Mouse (Mus musculus): ENCODE data around the gene Stk38. TPM values are rescaled to one million over a fixed set of nuclear protein-coding genes. Genes with fewer than 3 reads are reported as not detected.

Stk38 gene
- total and polyA plus RNA-seq, 3 experiments: 29.0 to 56.4 (median 56.0) TPM

GRCm38 (mm10) chr17:29022230-29022819, 14.5 kb upstream of the Stk38 start:
- in situ Hi-C loops (cut with MboI; ENCODE audit: low pct_ligation_motif_present, low pct_unique_long_range_greater_than_20kb, low sequenced_read_pairs): no loop called here
- dilution Hi-C loops (cut with MboI; ENCODE audit: extremely low pct_ligation_motif_present, extremely low pct_unique_long_range_greater_than_20kb, low sequenced_read_pairs): no loop called here

GRCm38 (mm10) chr17:29020444-29020843, 12.6 kb upstream of the Stk38 start:
- Histone ChIP-seq H3K9ac (ENCODE audit: insufficient read depth, low read depth) (no peak overlapping the region), H3K36me3 (replicated peaks in 1 of 2; ENCODE audit: control insufficient read depth in 1 of 2, insufficient read depth in 1 of 2, low read length in 1 of 2) (no peaks in the 10 kb centered on the region), H3K4me3 (replicated peaks in 1 of 3; ENCODE audit: low read depth in 2 of 3, low read length in 2 of 3, poor library complexity in 1 of 3) (no peak overlapping the region), H3K27me3 (replicated peaks) (no peaks in the 10 kb centered on the region), H3K79me2 (replicated peaks; ENCODE audit: control insufficient read depth, extremely low read depth, insufficient read depth, poor library complexity, severe bottlenecking) (no peaks in the 10 kb centered on the region), H3K27ac (ENCODE audit: insufficient read depth, low read depth) (no peak overlapping the region), H3K4me1 (ENCODE audit: control insufficient read depth in 1 of 2, insufficient read depth in 2 of 2) (peaks cover 9 to 57% of the 10 kb centered on the region in 2 experiments), H3K4me2 (ENCODE audit: insufficient read depth, low read depth, poor library complexity, severe bottlenecking) (no peak overlapping the region), H3K9me3 (replicated peaks; ENCODE audit: low read length) (no peaks in the 10 kb centered on the region)
- in situ Hi-C loops (cut with MboI; ENCODE audit: low pct_ligation_motif_present, low pct_unique_long_range_greater_than_20kb, low sequenced_read_pairs) (no loop called here), dilution Hi-C loops (cut with MboI; ENCODE audit: extremely low pct_ligation_motif_present, extremely low pct_unique_long_range_greater_than_20kb, low sequenced_read_pairs) (no loop called here)
- no peak for DNase-seq (ENCODE audit: extremely low read depth)
- TF ChIP-seq RAD21 (IDR thresholded peaks at IDR 0.05; ENCODE audit: low read depth, low read length) (peak; percentile 72), MXI1 (IDR thresholded peaks at IDR 0.05; ENCODE audit: low read depth, low read length) (no peak), EP300 (IDR thresholded peaks at IDR 0.05; ENCODE audit: low read length) (no peak), ETS1 (conservative IDR thresholded peaks at IDR 0.05; ENCODE audit: low read depth, low read length) (no peak), TBP (conservative IDR thresholded peaks at IDR 0.05; ENCODE audit: low read depth, low read length) (no peak), KAT2A (IDR thresholded peaks at IDR 0.05; ENCODE audit: insufficient replicate concordance, low read length) (no peak), RCOR1 (conservative IDR thresholded peaks at IDR 0.05; ENCODE audit: low read depth, low read length) (no peak), CTCF (conservative IDR thresholded peaks at IDR 0.05 in 1 of 2, IDR thresholded peaks at IDR 0.05 in 1 of 2; ENCODE audit: low read depth in 2 of 2, low read length in 2 of 2) (peak in 1 of 2 experiments; percentile 76; a peak in 2 of 4 replicates), SIN3A (IDR thresholded peaks at IDR 0.05; ENCODE audit: low read length) (no peak), ZC3H11A (IDR thresholded peaks at IDR 0.05; ENCODE audit: low read depth, low read length) (no peak), ZNF384 (IDR thresholded peaks at IDR 0.05; ENCODE audit: low read depth, low read length) (no peak), PAX5 (IDR thresholded peaks at IDR 0.05; ENCODE audit: low read length) (no peak), JUN (IDR thresholded peaks at IDR 0.05; ENCODE audit: insufficient read depth, low read depth, low read length) (no peak), POLR2AphosphoS2 (IDR thresholded peaks at IDR 0.05; ENCODE audit: low read depth, low read length) (no peak), ZKSCAN1 (IDR thresholded peaks at IDR 0.05; ENCODE audit: borderline replicate concordance, low read depth, low read length) (no peak), MAFK (IDR thresholded peaks at IDR 0.05; ENCODE audit: insufficient replicate concordance, low read length) (no peak), MYC (IDR thresholded peaks at IDR 0.05; ENCODE audit: low read depth, low read length) (no peak), POLR2A (IDR thresholded peaks at IDR 0.05; ENCODE audit: low read depth, low read length) (no peak)

More at GRCm38 (mm10) chr17:29022230-29022819, 14.5 kb upstream of the Stk38 start:
- no peaks in the 10 kb centered on the region for H3K79me2 ChIP-seq (replicated peaks; ENCODE audit: control insufficient read depth, extremely low read depth, insufficient read depth, poor library complexity, severe bottlenecking)
- H3K9me3 ChIP-seq (replicated peaks; ENCODE audit: low read length): no peaks in the 10 kb centered on the region
- H3K4me3 ChIP-seq (replicated peaks in 1 of 3; ENCODE audit: low read depth in 2 of 3, low read length in 2 of 3, poor library complexity in 1 of 3): no peak overlapping the region
- peaks cover 7 to 51% of the 10 kb centered on the region in 2 experiments for H3K4me1 ChIP-seq (ENCODE audit: control insufficient read depth in 1 of 2, insufficient read depth in 2 of 2)
- H3K27me3 ChIP-seq (replicated peaks): no peaks in the 10 kb centered on the region
- H3K9ac ChIP-seq (ENCODE audit: insufficient read depth, low read depth): peak overlapping the region; percentile 2; the same call in 1 of the 2 replicates
- no peaks in the 10 kb centered on the region for H3K36me3 ChIP-seq (replicated peaks in 1 of 2; ENCODE audit: control insufficient read depth in 1 of 2, insufficient read depth in 1 of 2, low read length in 1 of 2)
- no peak for TF ChIP-seq JUND (conservative IDR thresholded peaks at IDR 0.05; ENCODE audit: low read depth, low read length)
- peak; percentile 47; the same call in 1 of the 2 replicates for TF ChIP-seq MAX (IDR thresholded peaks at IDR 0.05; ENCODE audit: low read length)
- TF ChIP-seq POLR2A (IDR thresholded peaks at IDR 0.05; ENCODE audit: low read depth, low read length): no peak
- no peak for TF ChIP-seq ZC3H11A (IDR thresholded peaks at IDR 0.05; ENCODE audit: low read depth, low read length)
- 0 out of 2 replicates have a peak, but pooled peaks have one; percentile 50 for TF ChIP-seq TCF12 (IDR thresholded peaks at IDR 0.05; ENCODE audit: low read depth, low read length)
- no peak for TF ChIP-seq PAX5 (IDR thresholded peaks at IDR 0.05; ENCODE audit: low read length)
- no peak for TF ChIP-seq USF2 (conservative IDR thresholded peaks at IDR 0.05; ENCODE audit: low read depth, low read length)
- TF ChIP-seq EP300 (IDR thresholded peaks at IDR 0.05; ENCODE audit: low read length): 0 out of 2 replicates have a peak, but pooled peaks have one; percentile 27
- no peak for TF ChIP-seq MYC (IDR thresholded peaks at IDR 0.05; ENCODE audit: low read depth, low read length)
- TF ChIP-seq UBTF (IDR thresholded peaks at IDR 0.05; ENCODE audit: low read depth, low read length): no peak
- TF ChIP-seq IRF4 (IDR thresholded peaks at IDR 0.05; ENCODE audit: low read depth, low read length): peak; percentile 29
- no peak for TF ChIP-seq USF1 (IDR thresholded peaks at IDR 0.05; ENCODE audit: low read depth, low read length)
- TF ChIP-seq SMC3 (IDR thresholded peaks at IDR 0.05; ENCODE audit: low read depth, low read length): peak; percentile 73
- peak; percentile 65 for TF ChIP-seq ELF1 (IDR thresholded peaks at IDR 0.05; ENCODE audit: low read depth, low read length)
- TF ChIP-seq CTCF (conservative IDR thresholded peaks at IDR 0.05 in 1 of 2, IDR thresholded peaks at IDR 0.05 in 1 of 2; ENCODE audit: low read depth in 2 of 2, low read length in 2 of 2): peak in 1 of 2 experiments; percentile 81; a peak in 2 of 4 replicates
- no peak for TF ChIP-seq E2F4 (IDR thresholded peaks at IDR 0.05; ENCODE audit: insufficient replicate concordance, low read depth, low read length)
- TF ChIP-seq SIN3A (IDR thresholded peaks at IDR 0.05; ENCODE audit: low read length): no peak
- TF ChIP-seq ETS1 (conservative IDR thresholded peaks at IDR 0.05; ENCODE audit: low read depth, low read length): no peak
- no peak for TF ChIP-seq BHLHE40 (IDR thresholded peaks at IDR 0.05; ENCODE audit: low read depth, low read length)
- no peak for TF ChIP-seq KAT2A (IDR thresholded peaks at IDR 0.05; ENCODE audit: insufficient replicate concordance, low read length)
- no peak for TF ChIP-seq ZKSCAN1 (IDR thresholded peaks at IDR 0.05; ENCODE audit: borderline replicate concordance, low read depth, low read length)
- TF ChIP-seq MEF2A (IDR thresholded peaks at IDR 0.05; ENCODE audit: borderline replicate concordance, low read depth, low read length): peak; percentile 49; the same call in 1 of the 2 replicates
- TF ChIP-seq RCOR1 (conservative IDR thresholded peaks at IDR 0.05; ENCODE audit: low read depth, low read length): no peak
- TF ChIP-seq ZNF384 (IDR thresholded peaks at IDR 0.05; ENCODE audit: low read depth, low read length): 0 out of 2 replicates have a peak, but pooled peaks have one; percentile 36
- no peak for TF ChIP-seq MXI1 (IDR thresholded peaks at IDR 0.05; ENCODE audit: low read depth, low read length)
- TF ChIP-seq JUN (IDR thresholded peaks at IDR 0.05; ENCODE audit: insufficient read depth, low read depth, low read length): no peak
- peak; percentile 34; the same call in 1 of the 2 replicates for TF ChIP-seq NELFE (IDR thresholded peaks at IDR 0.05; ENCODE audit: low read depth, low read length)
- no peak for TF ChIP-seq CHD1 (IDR thresholded peaks at IDR 0.05; ENCODE audit: low read depth, low read length)
- TF ChIP-seq POLR2AphosphoS2 (IDR thresholded peaks at IDR 0.05; ENCODE audit: low read depth, low read length): no peak
- peak; percentile 64 for TF ChIP-seq RAD21 (IDR thresholded peaks at IDR 0.05; ENCODE audit: low read depth, low read length)
- TF ChIP-seq GABPA (IDR thresholded peaks at IDR 0.05; ENCODE audit: insufficient replicate concordance, low read depth, low read length): no peak
- TF ChIP-seq HCFC1 (IDR thresholded peaks at IDR 0.05; ENCODE audit: low read depth, low read length): peak; percentile 28; the same call in 1 of the 2 replicates
- TF ChIP-seq NRF1 (IDR thresholded peaks at IDR 0.05; ENCODE audit: low read depth, low read length): no peak
- TF ChIP-seq TBP (conservative IDR thresholded peaks at IDR 0.05; ENCODE audit: low read depth, low read length): no peak
- no peak for TF ChIP-seq MAFK (IDR thresholded peaks at IDR 0.05; ENCODE audit: insufficient replicate concordance, low read length)
- TF ChIP-seq ZMIZ1 (IDR thresholded peaks at IDR 0.05; ENCODE audit: low read depth, low read length): no peak
- no peak for TF ChIP-seq CHD2 (IDR thresholded peaks at IDR 0.05; ENCODE audit: low read length)
- TF ChIP-seq MAZ (IDR thresholded peaks at IDR 0.05; ENCODE audit: low read depth, low read length): peak; percentile 79
- peak overlapping the region; percentile 4; the same call in 1 of the 2 replicates for H3K4me2 ChIP-seq (ENCODE audit: insufficient read depth, low read depth, poor library complexity, severe bottlenecking)
- DNase-seq (ENCODE audit: extremely low read depth): no peak
- no peak overlapping the region for H3K27ac ChIP-seq (ENCODE audit: insufficient read depth, low read depth)

All from CH12.LX (cell line).